ENCODE assay signal across 10 mouse cellular contexts in genomic region chr1:45761468-45761795, GRCm38 (mm10). TPM values are rescaled to one million over a fixed set of nuclear protein-coding genes. Genes with fewer than 3 reads are reported as not detected.
DNase-seq lines count a peak whose midpoint lies in the region; ATAC-seq and TF ChIP-seq lines count a peak whose summit lies in the region.
"Had no signal": no experiment of that assay in that cellular context is flagged by ENCODE, and none has a peak within 500 bp of the region (broad histone marks: within the 10 kb centered on the region; RNA-seq: fewer than 3 reads in every experiment).

No protein-coding gene starts in this region.

- no peak overlapping the region for H3K9ac ChIP-seq in lung, embryonic 14.5 days
- no peak overlapping the region for H3K9ac ChIP-seq in embryonic facial prominence, embryonic 12.5 days
- H3K9ac ChIP-seq in limb, embryonic 13.5 days, result no peak overlapping the region; the same call in 1 of the 2 replicates
- H3K9ac ChIP-seq in stomach, embryonic 15.5 days, result no peak overlapping the region

- peaks cover 12% of the 10 kb centered on the region for H3K4me1 ChIP-seq in lung, embryonic 14.5 days (ENCODE audit: insufficient read depth)
- H3K4me1 ChIP-seq in embryonic facial prominence, embryonic 12.5 days, result peaks cover 22% of the 10 kb centered on the region
- peaks cover 31% of the 10 kb centered on the region for H3K4me1 ChIP-seq in limb, embryonic 13.5 days
- H3K4me1 ChIP-seq in stomach, embryonic 15.5 days, result peaks cover 3% of the 10 kb centered on the region; the same call in 1 of the 2 replicates

- 0 out of 2 replicates have a peak, but pooled peaks have one; percentile 22 for ATAC-seq in lung, embryonic 14.5 days (ENCODE audit: insufficient read depth)
- peak; percentile 37; the same call in 1 of the 2 replicates for ATAC-seq in embryonic facial prominence, embryonic 12.5 days (ENCODE audit: insufficient number of reproducible peaks, insufficient read depth, low FRiP score, low TSS enrichment)
- ATAC-seq in limb, embryonic 13.5 days (ENCODE audit: low FRiP score, low read depth), result no peak
- ATAC-seq in stomach, embryonic 15.5 days (ENCODE audit: insufficient read depth, low FRiP score, low read depth), result peak; percentile 88

- no peaks in the 10 kb centered on the region for H3K9me3 ChIP-seq in lung, embryonic 14.5 days (ENCODE audit: low read depth, low read length)
- no peaks in the 10 kb centered on the region for H3K9me3 ChIP-seq in embryonic facial prominence, embryonic 12.5 days
- H3K9me3 ChIP-seq in limb, embryonic 13.5 days, result no peaks in the 10 kb centered on the region
- no peaks in the 10 kb centered on the region for H3K9me3 ChIP-seq in stomach, embryonic 15.5 days
- H3K9me3 ChIP-seq: G1E had no signal

- no peaks in the 10 kb centered on the region for H3K36me3 ChIP-seq in lung, embryonic 14.5 days (ENCODE audit: insufficient read depth)
- H3K36me3 ChIP-seq in embryonic facial prominence, embryonic 12.5 days, result no peaks in the 10 kb centered on the region
- no peaks in the 10 kb centered on the region for H3K36me3 ChIP-seq in limb, embryonic 13.5 days
- no peaks in the 10 kb centered on the region for H3K36me3 ChIP-seq in stomach, embryonic 15.5 days
- H3K36me3 ChIP-seq: G1E had no signal

- intact Hi-C loops in left cerebral cortex, postnatal 10 days (cut with DNase I), result loop anchor here (10.0 kb wide), 1 partner anchor 447 kb away; the partner anchor contains the start of gene Col3a1

- H3K27me3 ChIP-seq in lung, embryonic 14.5 days (ENCODE audit: insufficient read depth, low read length), result no peaks in the 10 kb centered on the region
- H3K27me3 ChIP-seq in embryonic facial prominence, embryonic 12.5 days, result no peaks in the 10 kb centered on the region
- no peaks in the 10 kb centered on the region for H3K27me3 ChIP-seq in limb, embryonic 13.5 days
- H3K27me3 ChIP-seq in stomach, embryonic 15.5 days (replicated peaks), result no peaks in the 10 kb centered on the region

- H3K4me3 ChIP-seq in lung, embryonic 14.5 days (ENCODE audit: low read depth, low read length), result no peak overlapping the region
- H3K4me3 ChIP-seq in embryonic facial prominence, embryonic 12.5 days, result no peak overlapping the region
- no peak overlapping the region for H3K4me3 ChIP-seq in limb, embryonic 13.5 days
- H3K4me3 ChIP-seq in stomach, embryonic 15.5 days (replicated peaks), result no peak overlapping the region

- no peak overlapping the region for H3K4me2 ChIP-seq in lung, embryonic 14.5 days
- no peak overlapping the region for H3K4me2 ChIP-seq in embryonic facial prominence, embryonic 12.5 days (replicated peaks)
- H3K4me2 ChIP-seq in limb, embryonic 13.5 days (replicated peaks), result no peak overlapping the region
- no peak overlapping the region for H3K4me2 ChIP-seq in stomach, embryonic 15.5 days

- 13% methylated on average over 1 of the region's 1 CpGs for WGBS in lung, embryonic 14.5 days
- WGBS in embryonic facial prominence, embryonic 12.5 days, result 8% methylated on average over 1 of the region's 1 CpGs
- 34% methylated on average over 1 of the region's 1 CpGs for WGBS in limb, embryonic 13.5 days
- 22% methylated on average over 1 of the region's 1 CpGs for WGBS in stomach, embryonic 15.5 days

- TF ChIP-seq CTCF in lung, embryonic 14.5 days (IDR thresholded peaks at IDR 0.05; ENCODE audit: low read depth), result no peak

- DNase-seq in lung, embryonic 14.5 days, result peak; percentile 41
- DNase-seq in lung, postnatal 10 days, result no peak
- no peak for DNase-seq in left cerebral cortex, postnatal 10 days (ENCODE audit: extremely low spot score in 1 of 2, low spot score in 2 of 2)
- no peak for DNase-seq in cerebellum, postnatal 36 days
- DNase-seq: adrenal gland, postnatal 10 days; midbrain, embryonic 14.5 days had no signal

- peak overlapping the region; percentile 93 for H3K27ac ChIP-seq in lung, embryonic 14.5 days (ENCODE audit: low read depth)
- peak overlapping the region; percentile 91 for H3K27ac ChIP-seq in embryonic facial prominence, embryonic 12.5 days
- peak overlapping the region; percentile 92 for H3K27ac ChIP-seq in limb, embryonic 13.5 days
- H3K27ac ChIP-seq in stomach, embryonic 15.5 days, result peak overlapping the region; percentile 88

RNA-seq across cellular contexts. Expression of gene Wdr75, which starts 33.5 kb away (rescaled TPM):
- 88.4 and 96.9 TPM in 2 replicates for polyA plus RNA-seq in lung, embryonic 14.5 days (2014; fragmentation: Nextera tagmentation; extraction: Ambion mirVana)
- 74.3 and 76.5 TPM in 2 replicates for polyA plus RNA-seq in embryonic facial prominence, embryonic 12.5 days (2016; fragmentation: Nextera tagmentation; extraction: Ambion mirVana)
- 86.5 and 93.2 TPM in 2 replicates for polyA plus RNA-seq in limb, embryonic 13.5 days (2015; fragmentation: Nextera tagmentation; extraction: Ambion mirVana)
- 69.0 and 70.3 TPM in 2 replicates for polyA plus RNA-seq in stomach, embryonic 15.5 days (2015; fragmentation: Nextera tagmentation; extraction: Ambion mirVana)
- total RNA-seq in left cerebral cortex, postnatal 10 days (2021), result 10 to 100 TPM; 40.4 to 47.2 TPM
